Mouse (Mus musculus): Measurements from ENCODE around the gene Ascc2. TPM values are rescaled to one million over a fixed set of nuclear protein-coding genes. Genes with fewer than 3 reads are reported as not detected.

Gene Ascc2
- total RNA-seq (2017), result 18.8 and 22.0 TPM in 2 replicates

- peak; percentile 97 for ATAC-seq (replicated peaks; ENCODE audit: low read depth, poor library complexity, severe bottlenecking)
Measured at GRCm38 (mm10) chr11:4637534-4638234, at the start of gene Ascc2. Ascc2 (plus strand) TSS chr11:4637747.

GRCm38 (mm10) chr11:4591811-4592210, 45.7 kb upstream of the Ascc2 start:
- no peak for ATAC-seq (replicated peaks; ENCODE audit: low read depth, poor library complexity, severe bottlenecking)

GRCm38 (mm10) chr11:4593491-4593848, 44.1 kb upstream of the Ascc2 start:
- no peak for ATAC-seq (replicated peaks; ENCODE audit: low read depth, poor library complexity, severe bottlenecking)

GRCm38 (mm10) chr11:4593849-4594607, 43.5 kb upstream of the Ascc2 start:
- ATAC-seq (replicated peaks; ENCODE audit: low read depth, poor library complexity, severe bottlenecking), result no peak

DNA sequence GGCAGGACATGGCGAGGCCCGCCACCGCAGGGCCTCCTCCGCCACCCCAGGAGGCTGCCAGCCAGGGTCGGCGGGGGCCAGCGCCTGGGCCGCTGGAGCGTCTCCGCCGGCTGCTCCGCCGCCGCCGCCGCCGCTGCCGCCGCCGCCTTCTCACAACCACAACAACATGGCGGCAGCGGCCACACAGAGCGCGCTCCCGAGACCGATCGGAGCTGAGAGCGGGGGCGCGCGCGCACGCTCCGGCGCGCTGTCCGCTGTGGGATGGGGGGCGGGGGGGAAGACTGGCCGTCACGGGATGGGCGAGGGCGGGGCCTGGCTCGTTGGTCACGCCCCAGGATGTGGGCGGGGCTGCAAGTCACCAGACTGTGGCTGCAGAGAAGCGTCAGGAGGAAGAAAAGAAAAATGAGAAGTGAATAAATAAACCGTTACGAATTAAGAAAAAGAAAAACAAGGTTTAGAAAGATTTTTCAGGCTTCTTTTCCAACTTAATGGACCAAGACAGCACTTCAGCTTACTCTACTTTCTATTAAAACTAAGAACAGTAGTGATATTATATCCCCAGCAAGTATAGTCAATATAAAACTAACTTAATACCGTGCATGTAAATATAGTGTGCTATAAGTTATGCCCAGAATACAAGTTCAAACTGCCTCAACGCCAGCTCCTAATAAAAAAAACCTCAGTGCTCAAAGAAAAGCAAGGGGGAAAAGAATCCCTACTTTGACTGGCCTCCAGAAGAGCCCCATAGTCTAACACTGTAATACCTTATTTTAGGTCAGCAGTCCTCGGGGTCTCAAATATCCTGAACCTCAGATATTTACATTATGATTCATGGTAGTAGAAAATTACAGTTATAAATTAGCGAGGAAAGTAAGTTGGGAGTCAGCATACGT, 42.7 kb upstream of the Ascc2 start, which contains the start of gene Mtmr3:
Gene Mtmr3, minus strand, starts transcription at position 256 of the 893 bp plus-strand sequence.
- peak; percentile 89 for ATAC-seq (replicated peaks; ENCODE audit: low read depth, poor library complexity, severe bottlenecking)

DNA sequence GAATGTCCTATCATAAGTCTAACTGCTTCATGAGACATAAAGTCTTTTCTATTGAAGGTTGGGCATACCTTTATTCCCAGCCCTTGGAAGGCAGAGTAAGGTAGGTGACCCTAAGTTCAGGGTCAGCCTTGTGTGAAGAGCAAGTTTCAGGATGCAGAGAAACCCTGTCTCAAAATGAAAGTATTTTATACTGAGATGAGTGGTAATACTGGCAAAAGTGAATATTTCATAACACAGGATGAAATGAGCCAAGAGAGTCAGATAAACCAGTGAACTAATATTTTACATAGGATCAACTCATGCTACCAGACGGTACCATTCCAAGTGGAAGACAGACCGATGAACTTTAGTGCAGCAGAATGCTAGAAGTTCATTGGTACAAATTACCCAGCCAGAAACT, 39.1 kb upstream of the Ascc2 start:
- no peak for ATAC-seq (replicated peaks; ENCODE audit: low read depth, poor library complexity, severe bottlenecking)

- peak; percentile 72 for ATAC-seq (replicated peaks; ENCODE audit: low read depth, poor library complexity, severe bottlenecking)
Measured at GRCm38 (mm10) chr11:4599916-4600315, 37.6 kb upstream of the Ascc2 start.

DNA sequence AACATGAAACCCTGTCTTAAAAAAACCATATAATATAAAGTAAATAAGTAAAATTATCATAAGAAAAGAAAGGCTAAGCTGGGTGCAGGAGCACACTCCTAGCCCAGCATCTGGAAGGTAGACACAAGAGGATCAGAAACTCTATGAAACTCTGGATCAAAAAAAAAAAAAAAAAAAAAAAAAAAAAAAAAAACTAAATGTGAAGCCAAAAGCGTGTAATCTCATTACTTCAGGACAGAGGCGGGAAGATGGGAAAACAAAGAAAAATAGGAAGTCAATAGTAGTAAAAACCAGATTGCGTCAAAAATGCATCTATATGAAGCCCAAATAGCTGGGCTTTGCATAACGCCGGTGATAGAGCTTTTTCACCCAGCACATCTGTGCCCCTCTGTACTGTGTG, 35.7 kb upstream of the Ascc2 start:
- no peak for ATAC-seq (replicated peaks; ENCODE audit: low read depth, poor library complexity, severe bottlenecking)

GRCm38 (mm10) chr11:4602691-4603441, 34.7 kb upstream of the Ascc2 start:
- ATAC-seq (replicated peaks; ENCODE audit: low read depth, poor library complexity, severe bottlenecking), result peak; percentile 27; the same call in 1 of the 2 replicates

DNA sequence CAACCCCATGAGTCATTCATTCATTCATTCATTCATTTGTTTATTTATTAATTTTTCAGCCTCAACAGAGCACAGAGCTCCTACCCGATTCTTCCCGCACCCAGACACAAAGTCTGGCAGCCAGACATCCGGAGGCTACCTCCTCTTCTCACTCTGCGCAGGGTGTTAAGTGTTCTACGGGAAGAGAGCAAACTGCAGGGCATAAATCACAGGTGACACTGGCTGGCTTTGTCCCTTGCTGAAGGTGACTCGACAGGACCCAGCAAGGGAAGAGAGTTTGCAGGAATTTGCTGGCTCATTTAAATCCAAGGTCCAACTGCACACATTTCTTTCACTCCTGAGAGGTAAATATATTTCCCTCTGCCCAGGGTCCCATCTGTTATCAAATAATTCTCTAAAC, 33.1 kb upstream of the Ascc2 start:
- ATAC-seq (replicated peaks; ENCODE audit: low read depth, poor library complexity, severe bottlenecking), result no peak

- peak; percentile 72 for ATAC-seq (replicated peaks; ENCODE audit: low read depth, poor library complexity, severe bottlenecking)
Measured at GRCm38 (mm10) chr11:4605414-4605813, 32.1 kb upstream of the Ascc2 start.

DNA sequence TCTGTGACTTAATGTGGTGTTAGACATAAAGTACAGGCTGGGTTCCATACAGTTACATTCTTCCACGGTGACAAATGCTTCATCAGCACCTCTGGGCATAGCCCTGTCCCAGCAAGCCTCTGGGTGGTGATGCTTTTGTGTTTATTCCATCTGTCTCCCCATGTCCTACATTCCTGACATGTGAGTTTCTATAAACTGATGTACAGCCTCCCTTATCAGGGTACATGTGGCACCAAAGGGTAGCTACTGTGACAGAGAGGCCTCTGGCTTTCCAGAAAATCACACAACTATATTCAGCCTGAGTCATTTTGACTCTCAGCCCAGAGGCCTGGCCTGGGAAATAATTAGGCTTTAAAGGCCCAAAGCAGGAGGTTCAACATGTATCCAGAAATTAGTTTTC, 31.0 kb upstream of the Ascc2 start:
- no peak for ATAC-seq (replicated peaks; ENCODE audit: low read depth, poor library complexity, severe bottlenecking)

- ATAC-seq (replicated peaks; ENCODE audit: low read depth, poor library complexity, severe bottlenecking), result no peak
Measured at GRCm38 (mm10) chr11:4611904-4612303, 25.6 kb upstream of the Ascc2 start.

- ATAC-seq (replicated peaks; ENCODE audit: low read depth, poor library complexity, severe bottlenecking), result no peak
Measured at GRCm38 (mm10) chr11:4620017-4620485, 17.5 kb upstream of the Ascc2 start, which contains the start of gene Gm11032. Gm11032 (plus strand) TSS chr11:4620067.

DNA sequence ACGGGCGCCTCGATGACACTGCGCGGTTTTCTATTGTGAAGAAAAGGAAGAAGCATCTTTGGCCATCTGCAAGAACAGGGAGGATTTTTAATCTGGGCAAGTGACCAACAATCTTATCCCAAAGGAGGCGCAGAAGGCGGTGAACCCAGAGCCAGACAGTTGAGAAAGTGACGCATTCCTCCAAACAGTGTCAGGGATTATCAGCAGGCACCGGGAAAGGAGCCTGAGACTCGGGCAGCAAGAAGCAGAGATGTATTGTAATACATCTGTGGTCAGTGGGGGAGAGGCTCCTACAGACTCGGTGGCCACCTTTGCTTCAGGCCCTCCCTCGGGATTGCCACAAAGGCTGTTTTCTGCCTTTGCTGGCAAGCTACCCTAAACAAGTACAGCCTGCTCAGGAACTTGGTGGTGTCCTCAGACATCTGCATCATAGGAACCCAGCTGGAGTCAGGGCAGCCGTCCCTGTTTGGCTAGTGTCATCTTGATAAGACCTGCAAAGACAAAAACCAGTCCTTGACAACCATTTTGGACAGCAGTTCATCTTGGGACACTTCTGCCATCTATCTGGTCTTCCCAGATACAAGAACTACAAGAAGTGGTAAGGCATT, 16.9 kb upstream of the Ascc2 start:
- ATAC-seq (replicated peaks; ENCODE audit: low read depth, poor library complexity, severe bottlenecking), result no peak

- no peak for ATAC-seq (replicated peaks; ENCODE audit: low read depth, poor library complexity, severe bottlenecking)
Measured at GRCm38 (mm10) chr11:4621866-4622265, 15.7 kb upstream of the Ascc2 start.

DNA sequence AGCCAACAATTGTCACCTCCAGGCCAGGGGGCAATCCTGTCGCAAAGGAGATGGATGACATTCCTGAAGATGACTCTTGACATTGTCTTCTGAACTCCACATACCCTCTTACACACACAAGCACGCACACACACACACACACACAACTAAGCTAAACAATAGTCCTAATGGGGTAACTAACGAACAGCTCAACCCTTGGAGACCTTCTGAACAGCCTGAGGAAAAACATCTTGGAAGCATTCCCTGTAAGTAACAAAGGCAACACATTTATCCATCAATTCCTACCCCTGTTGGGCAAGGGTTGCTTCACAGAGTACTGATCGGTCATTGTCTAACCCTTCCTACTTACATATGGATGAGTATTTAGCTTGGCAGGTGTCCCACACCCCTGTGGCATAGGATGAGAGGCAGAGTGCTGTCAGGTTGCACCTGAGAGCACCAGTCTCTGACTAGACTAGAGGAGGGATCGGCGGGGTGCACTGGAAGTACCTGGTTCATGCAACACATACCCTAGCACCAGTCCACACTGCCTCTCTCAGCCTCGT, 15.0 kb upstream of the Ascc2 start:
- no peak for ATAC-seq (replicated peaks; ENCODE audit: low read depth, poor library complexity, severe bottlenecking)

DNA sequence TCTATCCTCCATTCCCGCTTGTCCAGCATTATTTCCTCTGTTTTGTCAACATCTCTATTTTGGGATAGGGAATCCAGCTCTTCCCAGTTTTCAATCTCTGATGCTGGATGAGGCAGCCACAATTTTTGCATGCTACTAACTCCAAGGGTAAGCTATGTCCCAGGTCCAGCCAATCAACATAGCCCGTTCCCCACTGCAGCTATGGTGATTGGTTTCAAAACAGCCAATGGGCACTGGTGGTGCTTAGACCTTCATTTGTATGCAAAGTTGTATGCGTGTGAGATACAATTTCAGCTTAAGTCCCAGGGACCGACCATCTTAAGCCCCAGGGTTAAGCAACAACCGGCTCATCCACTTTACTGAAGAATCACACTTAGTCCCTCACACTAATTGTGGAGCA, 14.6 kb upstream of the Ascc2 start:
- ATAC-seq (replicated peaks; ENCODE audit: low read depth, poor library complexity, severe bottlenecking), result no peak

DNA sequence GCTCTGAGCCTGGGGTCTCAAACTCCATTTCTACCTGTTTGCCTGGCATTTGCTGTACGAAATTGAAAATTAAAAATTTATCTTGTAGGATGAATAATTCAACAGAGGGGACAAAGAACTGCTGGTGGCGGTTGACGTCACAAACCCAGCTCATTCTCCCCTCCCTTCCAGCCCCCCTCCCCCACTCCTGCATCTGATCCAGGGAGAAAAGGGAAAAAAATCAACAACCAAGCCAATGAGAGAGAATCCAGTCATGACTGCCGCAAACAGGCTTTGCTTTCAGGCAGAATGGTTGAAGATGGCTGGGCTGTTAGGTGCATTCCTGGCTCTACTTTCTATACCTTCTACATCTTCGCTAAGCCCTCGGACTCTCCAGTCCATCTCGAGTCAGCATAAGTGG, 11.6 kb upstream of the Ascc2 start:
- ATAC-seq (replicated peaks; ENCODE audit: low read depth, poor library complexity, severe bottlenecking), result no peak
